Mouse (Mus musculus) forebrain, postnatal 0 days (tissue): Measurements from ENCODE around the gene Hacd3. TPM values are rescaled to one million over a fixed set of nuclear protein-coding genes. Genes with fewer than 3 reads are reported as not detected.
"Not testable (repeated sequence)": the region's sequence is repeated elsewhere in the genome, so short reads cannot be mapped to it uniquely, and the experiment has no call there.

Experiments used
- ATAC-seq: fragments of 200-750 bp; cut with Nextera tagmentation; 2 replicates; pipeline ENCODE4 v1.8.0; 2017; ENCODE audit warnings: mild to moderate bottlenecking, moderate library complexity
- DNase-seq: peaks from one replicate; pipeline ENCODE4 v3.0.0-alpha.2; 2015
- H3K27ac ChIP-seq: fragments of 300-500 bp; sonication (generic); 2 replicates; pipeline ENCODE4 v1.5.1; 2014; ENCODE audit warnings: low read depth, mild to moderate bottlenecking, antibody characterized with exemption, low read length, moderate library complexity, mixed read lengths
- H3K27me3 ChIP-seq: fragments of 300-500 bp; sonication (generic); 2 replicates; pipeline ENCODE4 v1.6.1; 2014; ENCODE audit warnings: mild to moderate bottlenecking, low read length, mixed read lengths; ENCODE audit not compliant: insufficient read depth
- H3K36me3 ChIP-seq: fragments of 300-500 bp; sonication (generic); 2 replicates; pipeline ENCODE4 v1.6.1; 2014; ENCODE audit warnings: mild to moderate bottlenecking, moderate library complexity; ENCODE audit not compliant: insufficient read depth
- H3K4me1 ChIP-seq: fragments of 300-500 bp; sonication (generic); 2 replicates; pipeline ENCODE4 v1.6.1; 2014; ENCODE audit warnings: antibody characterized with exemption; ENCODE audit not compliant: insufficient read depth
- H3K4me2 ChIP-seq: fragments of 300-500 bp; sonication (generic); 2 replicates; pipeline ENCODE4 v1.6.1; 2014; ENCODE audit warnings: low read depth, mild to moderate bottlenecking, moderate library complexity
- H3K4me3 ChIP-seq: fragments of 300-500 bp; sonication (generic); 2 replicates; pipeline ENCODE4 v1.5.1; 2014; ENCODE audit warnings: low read depth, low read length, mixed read lengths
- H3K9ac ChIP-seq: fragments of 300-500 bp; sonication (generic); 2 replicates; pipeline ENCODE4 v1.6.1; 2014; ENCODE audit warnings: mild to moderate bottlenecking
- H3K9me3 ChIP-seq: fragments of 300-500 bp; sonication (generic); 2 replicates; pipeline ENCODE4 v1.6.1; 2016; ENCODE audit warnings: low read length
- CTCF ChIP-seq: sonication (generic); IDR thresholded peaks from 2 replicates; pipeline ENCODE4 v1.5.1; 2016; ENCODE audit warnings: antibody characterized with exemption, control low read depth, low read depth
- WGBS: fragments of 180-500 bp; shearing (Covaris S2); extraction: QIAGEN DNeasy Blood & Tissue Kit; methylation state at CpG from one replicate; pipeline ENCODE4 v1.1.7; 2014; 5-methylcytosine and 5-hydroxymethylcytosine counted together
- polyA plus RNA-seq: library from polyadenylated mRNA; unstranded; fragments of >200 nt; fragmentation: Nextera tagmentation; extraction: Ambion mirVana; gene quantifications from 2 replicates; pipeline ENCODE4 v1.2.1, GENCODE M21; 2015
- total RNA-seq: library from RNA; depleted of rRNA; stranded (reverse); fragments of >200 nt; gene quantifications from 2 replicates; pipeline ENCODE4 v1.2.3, GENCODE M21; 2014

Hacd3 gene
- total and polyA plus RNA-seq, 2 experiments from 2014 or later: 165 to 182 TPM

DNA sequence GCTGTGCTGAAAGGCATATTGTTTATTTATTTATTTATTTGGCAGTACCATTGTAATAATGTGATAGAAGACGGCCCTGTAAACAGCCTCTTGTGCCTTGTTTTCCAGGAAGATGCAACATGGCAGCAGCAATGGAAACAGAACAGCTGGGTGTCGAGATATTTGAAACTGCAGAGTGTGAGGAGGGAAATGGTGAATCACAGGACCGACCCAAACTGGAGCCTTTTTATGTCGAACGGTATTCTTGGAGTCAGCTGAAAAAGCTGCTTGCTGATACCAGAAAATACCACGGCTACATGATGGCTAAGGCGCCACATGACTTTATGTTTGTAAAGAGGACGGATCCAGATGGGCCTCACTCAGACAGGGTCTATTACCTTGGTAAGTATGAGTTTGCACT lies 15.4 kb upstream of the Hacd3 start:
- TF ChIP-seq CTCF: no peak
- no peak overlapping the region for H3K4me2 ChIP-seq
- H3K9me3 ChIP-seq: no peaks in the 10 kb centered on the region
- H3K27me3 ChIP-seq: no peaks in the 10 kb centered on the region
- no peak overlapping the region for H3K4me3 ChIP-seq
- ATAC-seq (no peak), DNase-seq (no peak)
- no peak overlapping the region for H3K9ac ChIP-seq
- peaks cover 4% of the 10 kb centered on the region; the same call in 1 of the 2 replicates for H3K4me1 ChIP-seq
- WGBS: 69% methylated on average over 8 of the region's 8 CpGs
- no peak overlapping the region for H3K27ac ChIP-seq
- H3K36me3 ChIP-seq: peaks cover 34% of the 10 kb centered on the region

DNA sequence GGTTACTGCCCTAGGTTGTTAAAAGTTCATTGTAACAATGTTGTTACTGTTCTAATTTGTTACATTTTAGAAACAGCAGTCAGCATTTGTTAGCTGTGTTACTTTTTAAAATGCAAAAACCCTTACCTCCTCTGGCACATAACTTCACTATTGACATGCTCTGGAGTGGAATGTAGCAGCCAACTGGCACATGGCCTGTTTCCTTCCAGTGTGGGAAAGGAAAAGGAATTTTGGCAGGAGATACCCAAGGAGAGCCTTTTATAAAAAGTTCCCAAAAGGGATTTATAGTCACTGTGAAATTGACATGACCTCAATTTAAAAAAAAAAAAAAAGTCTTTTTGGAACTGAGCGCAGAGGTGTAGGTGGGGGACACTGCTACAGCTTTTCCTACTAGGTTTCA lies 15.0 kb upstream of the Hacd3 start:
- H3K36me3 ChIP-seq: peaks cover 34% of the 10 kb centered on the region
- H3K27me3 ChIP-seq: no peaks in the 10 kb centered on the region
- H3K4me1 ChIP-seq: peaks cover 4% of the 10 kb centered on the region; the same call in 1 of the 2 replicates
- H3K4me2 ChIP-seq: no peak overlapping the region
- no peak for TF ChIP-seq CTCF
- DNase-seq: peak; percentile 21
- ATAC-seq: no peak
- no peak overlapping the region for H3K9ac ChIP-seq
- no peak overlapping the region for H3K4me3 ChIP-seq
- H3K27ac ChIP-seq: no peak overlapping the region
- no peaks in the 10 kb centered on the region for H3K9me3 ChIP-seq
- 75% methylated on average over 1 of the region's 1 CpGs for WGBS

DNA sequence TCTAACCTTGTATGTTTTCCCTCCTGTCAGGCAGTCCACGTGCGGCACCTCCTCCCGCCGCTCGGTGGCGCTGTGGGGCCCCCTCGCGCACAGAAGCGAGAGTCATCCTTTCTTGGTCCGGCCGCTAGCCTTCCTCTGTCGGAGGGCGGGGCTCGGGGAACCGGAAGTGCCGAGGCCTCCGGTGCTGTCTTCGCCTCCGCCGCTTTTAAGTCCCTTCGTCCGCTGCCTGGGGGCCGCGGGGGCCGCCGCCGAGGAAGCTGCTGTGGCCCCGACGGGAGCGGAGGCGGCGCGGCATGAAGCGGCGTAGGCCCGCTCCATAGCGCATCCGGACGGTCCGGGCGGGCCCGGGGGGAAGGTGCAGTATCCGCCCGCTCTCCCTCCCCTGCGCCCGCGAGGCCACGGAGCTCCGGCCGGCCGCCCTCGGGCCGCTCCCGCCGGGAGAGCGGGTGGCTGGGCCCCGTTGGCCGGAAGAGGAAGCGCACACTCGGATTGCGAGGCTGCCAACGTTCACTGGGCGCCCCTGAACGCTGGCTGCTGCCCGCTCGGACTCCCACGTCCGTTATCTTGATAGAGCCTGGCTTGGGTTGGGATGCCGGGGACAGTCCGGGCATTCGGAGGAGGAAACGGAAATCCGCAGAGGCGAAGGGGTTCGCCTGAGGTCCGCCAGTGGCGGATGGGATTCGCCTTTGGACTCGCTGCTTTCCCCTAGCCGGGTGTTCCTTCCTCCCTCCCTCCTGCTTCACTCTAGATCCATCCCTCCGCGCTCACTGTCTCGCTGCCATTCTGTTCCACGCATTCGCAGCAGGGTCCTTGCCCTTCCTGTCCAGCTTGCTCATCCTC lies 11.0 kb upstream of the Hacd3 start, which contains the start of gene Dpp8:
Gene Dpp8, plus strand, starts transcription at position 146 of the 840 bp plus-strand sequence.
- Histone ChIP-seq H3K27me3 (no peaks in the 10 kb centered on the region), H3K36me3 (no peaks in the 10 kb centered on the region; the same call in 1 of the 2 replicates), H3K4me2 (peak within 1 kb of the TSS; percentile 88), H3K9ac (peak within 1 kb of the TSS; percentile 91), H3K27ac (peak within 1 kb of the TSS; percentile 90), H3K9me3 (no peaks in the 10 kb centered on the region), H3K4me3 (peak within 1 kb of the TSS; percentile 93), H3K4me1 (peaks cover 4% of the 10 kb centered on the region; the same call in 1 of the 2 replicates)
- ATAC-seq: peak; percentile 97
- DNase-seq: peak; percentile 96
- TF ChIP-seq CTCF: peak; percentile 98
- WGBS: 2% methylated on average over 83 of the region's 85 CpGs

DNA sequence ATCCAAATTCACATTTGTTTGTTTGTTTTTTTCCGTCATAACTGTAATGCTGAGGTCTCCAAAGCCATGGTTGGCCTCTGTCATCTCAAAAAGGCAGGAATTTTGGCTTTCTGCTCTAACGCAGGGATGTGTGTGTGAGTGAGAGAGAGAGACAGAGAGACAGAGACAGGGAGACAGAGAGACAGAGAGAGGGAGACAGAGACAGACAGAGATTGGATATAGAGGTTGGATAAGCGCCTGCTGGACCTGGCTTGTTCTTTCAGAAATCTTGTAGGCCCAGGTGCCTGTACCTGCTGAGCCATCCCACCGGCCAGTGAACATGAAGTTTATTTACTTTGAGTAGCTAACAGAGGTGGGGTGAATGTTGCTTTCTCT lies 10.4 kb upstream of the Hacd3 start:
- Histone ChIP-seq H3K9me3 (no peaks in the 10 kb centered on the region), H3K36me3 (no peaks in the 10 kb centered on the region), H3K4me2 (peak overlapping the region; percentile 18; the same call in 1 of the 2 replicates), H3K27ac (no peak overlapping the region), H3K4me3 (peak overlapping the region; percentile 93), H3K9ac (peak overlapping the region; percentile 91; the same call in 1 of the 2 replicates), H3K27me3 (no peaks in the 10 kb centered on the region), H3K4me1 (peaks cover 4% of the 10 kb centered on the region; the same call in 1 of the 2 replicates)
- WGBS: 32% methylated on average over 4 of the region's 4 CpGs
- ATAC-seq (no peak), DNase-seq (no peak)
- no peak for TF ChIP-seq CTCF

- not testable (repeated sequence) for H3K4me2 ChIP-seq, H3K27ac ChIP-seq, DNase-seq, ATAC-seq, H3K9ac ChIP-seq, H3K27me3 ChIP-seq, H3K9me3 ChIP-seq, H3K4me3 ChIP-seq, H3K36me3 ChIP-seq, H3K4me1 ChIP-seq
- WGBS: 75% methylated on average over 5 of the region's 5 CpGs
These were observed 9.9 kb upstream of the Hacd3 start for GRCm38 (mm10) chr9:65031355-65031754.

- Histone ChIP-seq H3K9ac (no peak overlapping the region), H3K9me3 (no peaks in the 10 kb centered on the region), H3K4me2 (no peak overlapping the region), H3K4me1 (peaks cover 4% of the 10 kb centered on the region; the same call in 1 of the 2 replicates), H3K27me3 (no peaks in the 10 kb centered on the region), H3K4me3 (no peak overlapping the region), H3K27ac (no peak overlapping the region), H3K36me3 (no peaks in the 10 kb centered on the region)
- ATAC-seq: no peak
- WGBS: 94% methylated on average over 5 of the region's 5 CpGs
- no peak for DNase-seq
- no peak for TF ChIP-seq CTCF
These were observed 6.8 kb upstream of the Hacd3 start for GRCm38 (mm10) chr9:65028313-65028712.

- Histone ChIP-seq H3K27me3 (no peaks in the 10 kb centered on the region), H3K9me3 (no peaks in the 10 kb centered on the region), H3K9ac (no peak overlapping the region), H3K4me3 (no peak overlapping the region), H3K27ac (no peak overlapping the region), H3K4me2 (no peak overlapping the region), H3K36me3 (no peaks in the 10 kb centered on the region), H3K4me1 (0 out of 2 replicates have a peak, but pooled peaks cover 4% of the 10 kb centered on the region)
- TF ChIP-seq CTCF: no peak
- DNase-seq (no peak), ATAC-seq (no peak)
- 84% methylated on average over 7 of the region's 7 CpGs for WGBS
These were observed 5.7 kb upstream of the Hacd3 start for GRCm38 (mm10) chr9:65027241-65027640.
